Mouse (Mus musculus) kidney, postnatal 36 days (tissue): ENCODE measurements at regions not wholly inside any gene's neighbourhood (a gene's known extent, or its start where the extent isn't known, plus 50 kb on each side); places are given as distances from the start of the nearest gene placed in this dataset.

Experiments used
- DNase-seq, 2 experiments: peaks; one replicate each; pipeline ENCODE4 v3.0.0; 2021 to 2022; ENCODE audit warnings: mixed read lengths in 2 of 2

- no peak for DNase-seq
Observed at GRCm38 (mm10) chr1:33040740-33041139, 493.6 kb upstream of the Gm5415 start.

DNA sequence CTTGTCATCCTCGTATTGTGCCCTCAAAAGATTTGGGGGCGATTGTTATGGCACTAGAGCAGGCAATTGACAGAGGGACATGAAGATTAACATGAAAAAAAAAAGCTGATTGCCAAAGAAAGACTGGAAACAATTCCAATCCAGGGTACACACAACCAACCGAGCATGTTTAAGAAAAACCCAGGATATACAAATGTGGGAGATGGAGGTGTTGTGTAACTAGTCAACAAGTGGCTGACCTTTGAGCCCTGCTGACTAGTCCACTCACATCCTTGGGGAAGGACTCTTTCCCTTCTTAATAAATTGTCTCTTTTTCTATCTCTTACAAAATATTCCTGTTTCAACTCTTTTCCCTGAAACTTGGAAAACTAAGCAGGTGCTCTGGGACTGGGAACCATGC is 484.9 kb upstream of the Gm5415 start:
- DNase-seq, result no peak

- no peak for DNase-seq
Observed at GRCm38 (mm10) chr1:33026683-33027415, 479.8 kb upstream of the Gm5415 start.

- DNase-seq, result no peak
Observed at GRCm38 (mm10) chr1:33025379-33025778, 478.3 kb upstream of the Gm5415 start.

GRCm38 (mm10) chr1:33022852-33023251 is 475.8 kb upstream of the Gm5415 start:
- no peak for DNase-seq

GRCm38 (mm10) chr1:33003992-33004391 is 456.9 kb upstream of the Gm5415 start:
- no peak for DNase-seq

DNA sequence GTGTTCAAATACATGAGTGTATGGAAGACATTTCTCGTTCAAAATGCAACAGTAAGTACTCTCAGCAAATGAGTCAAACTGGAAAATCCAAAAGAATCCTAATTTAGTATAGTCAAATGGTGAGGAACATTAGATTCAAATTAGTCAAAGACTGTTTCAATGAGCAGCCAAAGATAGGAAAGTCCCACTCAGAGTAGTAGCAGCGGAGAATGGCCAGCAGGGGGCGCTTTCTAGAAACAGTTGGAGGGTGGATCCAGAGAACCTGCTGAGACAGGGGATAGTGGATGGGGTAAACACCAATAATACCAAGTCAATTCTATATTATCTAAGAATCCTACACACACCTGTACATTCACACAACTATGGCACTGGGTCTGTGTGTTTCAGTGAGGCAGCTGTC is 417.9 kb upstream of the Gm5415 start:
- DNase-seq, result peak in 1 of 2 experiments; percentile 35

GRCm38 (mm10) chr1:32959316-32959715 is 412.2 kb upstream of the Gm5415 start:
- DNase-seq, result no peak

DNA sequence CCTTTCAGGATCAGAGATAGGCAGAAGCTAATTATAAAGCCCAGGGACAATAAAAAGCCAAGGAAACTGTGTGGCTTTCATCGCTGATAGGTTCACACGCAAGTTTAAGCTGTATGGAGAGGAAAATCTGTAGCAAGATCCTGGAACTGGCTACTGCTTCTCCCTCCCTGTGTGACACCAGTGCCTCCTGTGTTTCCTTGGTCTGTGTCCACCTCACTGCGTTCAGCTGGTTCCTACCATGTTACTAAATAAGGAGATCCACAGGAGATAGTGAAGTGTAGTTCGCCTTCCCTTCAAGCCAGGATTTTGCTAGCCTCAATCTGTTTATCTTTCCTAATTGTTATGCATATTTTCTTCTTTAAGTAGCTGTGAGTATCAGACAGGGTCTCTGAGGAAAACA is 399.2 kb upstream of the Gm5415 start:
- no peak for DNase-seq

- DNase-seq, result no peak
Observed at GRCm38 (mm10) chr1:32930381-32930780, 383.3 kb upstream of the Gm5415 start.

- DNase-seq, result no peak
Observed at GRCm38 (mm10) chr1:32902437-32902836, 355.3 kb upstream of the Gm5415 start.

DNA sequence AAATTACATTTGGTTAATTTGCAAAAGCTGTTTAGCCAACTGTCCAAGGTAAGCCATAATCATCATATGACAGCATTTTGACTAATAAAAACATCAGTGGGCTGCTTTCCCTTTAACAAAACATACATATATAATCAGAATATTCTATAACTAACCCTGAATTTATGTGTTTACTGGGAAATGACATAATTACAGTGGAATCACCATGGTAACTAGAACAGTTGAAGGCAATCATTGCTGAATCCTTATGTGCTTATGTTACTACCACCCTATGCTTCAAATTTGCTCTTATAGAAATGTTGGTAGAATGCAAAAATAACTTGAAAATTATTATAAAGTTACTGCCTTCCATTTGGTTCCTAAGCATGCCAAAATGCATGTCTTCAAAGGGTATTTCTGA is 340.6 kb upstream of the Gm5415 start:
- DNase-seq, result no peak

DNA sequence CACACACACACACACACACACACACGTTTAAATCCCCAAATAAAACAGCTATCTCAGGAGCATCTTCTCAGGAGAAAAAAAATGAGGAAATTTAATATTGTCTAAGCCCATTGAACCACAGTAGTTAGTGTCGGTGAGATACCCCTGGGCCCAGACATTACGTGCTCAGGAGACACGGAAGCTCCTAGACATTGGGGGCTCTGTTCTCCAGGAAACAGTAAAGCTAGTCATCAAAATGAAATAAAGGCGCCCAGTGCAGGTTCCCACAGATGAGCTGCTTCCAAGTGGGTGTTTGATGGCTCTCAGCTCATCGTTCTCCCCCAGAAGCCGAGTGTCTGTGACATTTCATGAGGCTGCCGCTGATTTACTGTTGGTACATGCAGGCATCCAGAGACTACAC is 325.8 kb upstream of the Gm5415 start:
- no peak for DNase-seq

DNA sequence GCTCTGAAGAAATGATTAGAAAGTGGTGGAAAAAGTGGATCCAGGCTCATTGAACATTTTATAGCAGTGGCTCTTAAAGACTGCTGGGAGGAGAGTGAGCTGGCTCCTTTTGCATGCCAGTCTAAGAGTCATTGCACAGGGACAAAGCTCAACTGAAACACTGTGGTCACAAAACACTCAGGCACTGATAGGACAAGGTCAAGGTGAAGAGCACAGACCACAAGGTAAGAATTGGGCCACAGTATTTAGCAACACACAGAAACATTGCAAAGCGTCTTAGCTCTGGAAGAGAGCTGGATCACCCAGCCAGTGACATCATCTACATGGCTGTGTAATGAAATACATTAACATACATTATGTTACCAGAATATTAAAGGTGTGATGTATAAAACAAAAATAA is 319.0 kb upstream of the Gm5415 start:
- DNase-seq, result no peak

GRCm38 (mm10) chr1:32858040-32858439 is 310.9 kb upstream of the Gm5415 start:
- DNase-seq, result no peak
